Mouse (Mus musculus) kidney, adult 9 months (tissue): ENCODE results near the gene Polr2j.
A peak's percentile ranks its signal among the peaks of the same experiment; 100 is the strongest.
"Not testable (repeated sequence)": the region's sequence is repeated elsewhere in the genome, so short reads cannot be mapped to it uniquely, and the experiment has no call there.

Source experiments
- DNase-seq: peaks from one replicate; pipeline ENCODE4 v3.0.0; 2022

The Polr2j gene

DNA sequence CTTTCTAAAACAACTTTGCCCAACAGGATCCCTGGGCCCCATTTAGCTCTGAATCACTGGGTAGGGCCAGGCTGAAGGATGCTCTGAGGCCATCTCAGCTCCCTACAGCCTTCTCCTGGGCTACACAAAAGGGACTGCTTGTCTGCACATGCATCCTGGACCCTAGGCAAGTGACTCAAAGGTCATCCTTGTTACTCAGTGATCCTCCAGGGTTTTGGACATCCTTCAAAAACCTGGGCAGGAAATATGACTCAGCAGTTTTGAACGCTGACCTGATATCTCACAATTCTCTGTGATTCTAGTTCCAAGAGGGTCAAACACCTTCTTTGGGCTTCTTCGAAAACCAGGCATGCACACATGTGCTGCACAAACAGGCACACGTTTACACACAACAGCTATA is 7.4 kb upstream of the Polr2j start:
- peak; percentile 41 for DNase-seq

DNA sequence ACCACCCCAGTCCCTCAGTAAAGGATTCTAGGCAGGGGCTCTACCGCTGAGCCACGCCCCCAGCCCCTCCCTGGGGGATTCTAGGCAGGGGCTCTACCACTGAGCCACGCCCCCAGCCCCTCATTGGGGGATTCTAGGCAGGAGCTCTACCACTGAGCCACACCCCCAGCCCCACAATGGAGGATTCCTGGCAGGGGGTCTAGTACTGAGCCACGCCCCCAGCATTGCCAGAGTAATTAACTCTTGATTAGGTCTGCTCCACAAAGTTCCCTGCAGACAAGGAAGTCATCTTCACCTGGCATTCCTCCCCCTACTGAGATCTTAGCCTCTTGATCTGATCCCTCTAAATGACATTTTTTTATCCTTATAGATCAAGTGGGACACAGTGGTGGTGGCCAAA is 2.9 kb upstream of the Polr2j start:
- not testable (repeated sequence) for DNase-seq

DNA sequence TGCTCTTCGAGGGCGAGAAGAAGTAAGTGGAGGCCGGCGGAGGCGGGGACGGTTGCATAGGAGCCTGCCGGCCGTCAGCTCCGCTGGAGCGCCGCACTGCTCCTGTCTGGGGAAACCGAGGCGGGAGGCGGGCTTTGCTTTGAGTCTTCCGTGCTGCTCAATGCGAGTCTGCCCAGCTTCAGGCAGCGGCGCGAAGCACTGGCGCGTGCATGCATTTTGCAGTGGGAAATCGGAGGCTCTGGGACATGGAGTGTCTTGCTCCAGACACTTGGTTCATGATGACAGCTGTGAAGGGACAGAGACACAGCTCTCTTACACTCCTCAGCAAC is 317 bp downstream of the Polr2j start:
- DNase-seq = no peak

DNA sequence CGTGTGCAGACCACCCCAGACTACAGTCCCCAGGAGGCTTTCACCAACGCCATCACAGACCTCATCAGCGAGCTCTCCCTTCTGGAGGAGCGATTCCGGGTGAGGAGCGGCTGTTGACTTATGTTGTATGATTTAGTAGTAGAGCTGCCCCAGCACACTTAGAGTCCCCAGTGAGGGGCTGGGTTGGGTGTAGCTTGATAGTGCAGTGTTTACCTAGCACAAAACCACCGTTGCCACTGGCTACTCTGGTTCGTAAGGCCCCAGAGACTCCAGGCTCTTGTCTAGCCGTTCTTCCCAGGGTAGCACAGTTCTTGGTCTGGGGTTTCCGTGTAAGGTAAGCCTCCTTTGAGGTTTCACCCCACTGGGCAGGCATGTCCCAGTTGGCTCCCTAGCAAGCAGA is 5.7 kb downstream of the Polr2j start:
- no peak for DNase-seq

DNA sequence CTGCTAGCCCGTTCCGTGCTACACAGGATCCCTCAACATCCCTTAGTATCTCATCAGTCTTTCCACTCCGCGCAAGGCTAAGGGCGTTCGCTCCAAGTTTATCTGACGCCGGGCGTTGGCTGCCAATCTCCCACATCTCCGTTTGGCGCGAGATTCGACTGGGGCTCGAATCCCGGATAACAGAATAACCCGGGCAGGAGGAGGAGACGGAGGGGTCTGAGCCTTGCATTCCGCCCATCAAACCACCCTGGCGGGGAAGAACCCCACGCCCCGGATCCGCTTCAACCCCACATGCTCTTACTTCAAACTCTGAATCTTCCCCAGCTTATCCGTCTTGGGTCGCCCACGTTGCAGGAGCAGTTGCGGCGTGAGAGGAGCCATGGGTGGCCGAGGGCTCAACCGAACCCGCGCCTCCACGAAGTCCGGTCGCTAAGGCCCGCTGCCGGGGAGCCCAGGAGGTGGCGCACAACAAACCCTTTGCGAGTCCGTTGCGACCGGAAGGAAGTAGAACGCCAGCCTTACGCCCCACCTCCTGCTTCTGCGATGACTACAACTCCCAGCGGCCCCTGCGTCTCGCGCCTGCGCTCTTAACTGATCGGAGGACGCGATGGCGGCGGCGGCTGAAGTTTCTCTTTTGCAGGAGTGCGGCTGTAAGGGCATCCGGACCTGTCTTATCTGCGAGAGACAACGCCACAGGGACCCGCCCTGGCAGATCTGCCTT is 19.3 kb downstream of the Polr2j start, which contains the start of the genes Lrwd1 and Alkbh4:
Lrwd1 (minus strand) TSS at position 504 of the 721 bp plus-strand sequence.
Alkbh4 (plus strand) TSS at position 576 of the 721 bp plus-strand sequence.
- DNase-seq = peak; percentile 98

DNA sequence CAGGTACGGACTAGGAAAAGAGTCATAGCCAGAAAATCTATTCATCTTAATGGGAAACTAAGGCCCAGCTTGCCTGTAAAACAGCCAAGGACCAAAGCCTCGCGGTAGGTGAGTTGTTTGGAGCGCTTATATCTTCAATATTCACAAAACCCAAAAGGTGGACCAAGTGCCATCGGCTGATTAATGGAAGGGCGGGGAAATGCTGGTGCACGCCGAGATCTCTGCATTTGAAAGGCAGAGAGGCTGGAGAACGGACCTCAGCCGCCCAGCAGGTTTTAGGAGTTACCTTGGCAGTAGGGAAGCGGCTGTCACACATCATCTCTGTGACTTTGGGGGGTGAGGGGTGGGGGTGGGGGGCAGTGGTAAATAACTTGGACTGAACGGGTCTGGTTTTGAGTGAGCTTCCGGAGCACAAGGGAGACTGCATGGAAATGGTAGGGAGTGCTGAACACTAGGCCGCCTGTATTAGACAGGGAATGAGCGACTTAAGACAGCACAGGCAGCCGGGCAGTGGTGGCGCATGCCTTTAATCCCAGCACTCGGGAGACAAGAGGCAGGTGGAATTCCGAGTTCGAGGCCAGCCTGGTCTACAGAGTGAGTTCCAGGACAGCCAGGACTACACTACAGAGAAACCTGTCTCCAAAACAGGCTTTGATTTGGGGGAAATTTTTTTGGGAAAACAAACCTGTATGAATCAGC is 20.0 kb downstream of the Polr2j start:
- no peak for DNase-seq

DNA sequence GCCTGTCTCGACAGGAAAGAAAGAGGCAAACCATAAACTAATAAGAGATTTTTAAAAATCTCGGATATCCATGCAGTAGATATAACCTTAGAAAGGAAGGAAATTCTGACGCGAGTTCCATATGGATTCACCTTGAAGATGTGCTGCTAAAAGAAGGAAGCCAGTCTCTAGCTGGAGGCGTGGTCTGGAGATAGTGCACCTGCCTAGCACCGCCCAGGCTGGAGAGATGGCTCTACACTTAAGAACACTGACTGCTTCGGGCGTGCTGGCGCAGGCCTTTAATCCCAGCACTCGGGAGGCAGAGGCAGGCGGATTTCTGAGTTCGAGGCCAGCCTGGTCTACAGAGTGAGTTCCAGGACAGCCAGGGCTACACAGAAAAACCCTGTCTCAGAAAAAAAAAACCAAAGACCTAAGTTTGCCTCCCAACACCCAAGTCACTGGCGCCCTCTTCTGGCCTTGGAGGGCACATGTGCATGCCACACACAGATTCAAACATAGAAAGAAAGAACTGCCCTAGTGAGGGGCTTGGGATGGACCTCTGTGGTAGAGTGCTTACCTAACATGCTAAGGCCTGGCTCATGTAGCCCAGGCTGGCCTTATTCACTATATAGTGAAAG is 21.3 kb downstream of the Polr2j start:
- DNase-seq = peak; percentile 52

DNA sequence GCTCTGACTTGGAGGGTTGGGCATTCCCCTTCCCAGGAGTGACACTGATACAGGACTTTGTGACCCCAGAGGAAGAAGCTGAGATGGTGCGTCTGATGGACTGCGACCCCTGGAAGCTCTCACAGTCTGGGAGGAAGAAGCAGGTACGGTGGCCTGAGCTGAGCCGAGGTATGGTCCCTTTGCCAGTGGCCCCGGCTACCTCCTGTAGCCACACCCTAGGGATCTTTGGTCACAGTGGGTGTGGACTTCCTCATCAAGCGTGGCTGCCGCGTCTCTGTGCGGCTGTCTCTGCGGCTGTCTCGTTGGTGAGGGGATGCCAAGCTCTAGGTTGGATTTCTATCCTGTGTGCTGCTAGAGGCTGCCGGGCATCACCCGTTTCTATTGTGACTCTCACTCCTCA is 23.0 kb downstream of the Polr2j start:
- DNase-seq = no peak

DNA sequence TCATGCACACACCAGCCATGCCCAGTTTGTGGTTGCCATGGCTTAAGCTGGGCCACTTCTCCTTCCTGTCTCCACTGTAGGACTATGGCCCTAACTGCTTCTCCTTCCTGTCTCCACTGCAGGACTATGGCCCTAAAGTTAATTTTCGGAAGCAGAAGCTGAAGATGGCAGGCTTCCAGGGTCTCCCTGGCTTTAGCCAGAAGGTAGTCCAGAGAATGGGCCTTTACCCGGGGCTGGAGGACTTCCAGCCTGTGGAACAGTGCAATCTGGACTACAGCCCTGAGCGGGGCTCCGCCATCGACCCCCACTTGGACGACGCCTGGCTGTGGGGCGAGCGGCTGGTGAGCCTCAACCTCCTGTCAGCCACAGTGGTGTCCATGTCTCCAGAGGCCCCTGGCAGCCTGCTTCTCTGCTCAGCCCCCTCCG is 23.6 kb downstream of the Polr2j start:
- DNase-seq = peak; percentile 35

DNA sequence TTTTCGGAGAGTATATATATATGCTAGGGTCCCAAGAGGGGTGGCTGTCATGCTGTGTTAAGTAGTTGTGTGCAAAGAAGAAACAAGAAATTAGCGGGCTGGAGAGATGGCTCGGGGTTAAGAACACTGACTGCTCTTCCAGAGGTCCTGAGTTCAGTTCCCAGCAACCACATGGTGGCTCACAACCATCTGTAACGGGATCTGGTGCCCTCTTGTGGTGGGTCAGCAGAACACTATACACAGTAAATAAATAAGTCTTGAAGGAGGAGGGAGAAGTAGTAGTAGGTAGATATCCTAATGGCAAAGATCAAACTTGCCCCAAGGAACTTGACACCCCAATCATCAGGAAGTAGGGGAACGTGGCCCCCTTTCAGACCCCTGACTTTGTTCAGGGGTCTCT is 26.3 kb downstream of the Polr2j start:
- no peak for DNase-seq

DNA sequence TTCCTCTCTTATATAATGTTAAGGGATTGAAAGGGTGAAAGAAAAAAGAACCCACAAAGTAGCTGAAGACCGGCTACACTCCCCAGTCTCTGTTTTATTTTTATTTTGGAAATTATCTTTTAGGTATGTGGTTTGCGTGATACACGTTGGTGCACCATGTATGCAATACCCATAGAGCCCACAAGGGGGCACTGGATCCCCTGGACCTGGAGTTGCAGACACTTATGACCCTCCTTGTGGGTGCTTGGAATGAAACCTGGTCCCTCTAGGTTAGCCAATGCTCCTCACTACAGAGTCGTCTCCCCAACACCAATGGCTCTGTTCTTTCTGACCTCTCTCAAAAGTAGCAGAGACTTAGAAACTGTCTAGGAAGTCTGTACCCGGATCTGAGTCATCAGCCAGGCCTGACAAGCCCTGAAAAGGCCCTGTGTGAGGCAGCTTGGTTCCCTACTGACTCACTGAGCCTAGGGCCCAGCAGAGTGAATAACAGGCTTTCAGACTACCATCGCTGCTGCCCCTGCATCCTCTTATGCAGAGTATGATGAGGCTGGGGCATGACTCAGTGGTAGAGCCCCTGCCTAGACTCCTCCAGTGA is 26.8 kb downstream of the Polr2j start:
- DNase-seq = no peak

DNA sequence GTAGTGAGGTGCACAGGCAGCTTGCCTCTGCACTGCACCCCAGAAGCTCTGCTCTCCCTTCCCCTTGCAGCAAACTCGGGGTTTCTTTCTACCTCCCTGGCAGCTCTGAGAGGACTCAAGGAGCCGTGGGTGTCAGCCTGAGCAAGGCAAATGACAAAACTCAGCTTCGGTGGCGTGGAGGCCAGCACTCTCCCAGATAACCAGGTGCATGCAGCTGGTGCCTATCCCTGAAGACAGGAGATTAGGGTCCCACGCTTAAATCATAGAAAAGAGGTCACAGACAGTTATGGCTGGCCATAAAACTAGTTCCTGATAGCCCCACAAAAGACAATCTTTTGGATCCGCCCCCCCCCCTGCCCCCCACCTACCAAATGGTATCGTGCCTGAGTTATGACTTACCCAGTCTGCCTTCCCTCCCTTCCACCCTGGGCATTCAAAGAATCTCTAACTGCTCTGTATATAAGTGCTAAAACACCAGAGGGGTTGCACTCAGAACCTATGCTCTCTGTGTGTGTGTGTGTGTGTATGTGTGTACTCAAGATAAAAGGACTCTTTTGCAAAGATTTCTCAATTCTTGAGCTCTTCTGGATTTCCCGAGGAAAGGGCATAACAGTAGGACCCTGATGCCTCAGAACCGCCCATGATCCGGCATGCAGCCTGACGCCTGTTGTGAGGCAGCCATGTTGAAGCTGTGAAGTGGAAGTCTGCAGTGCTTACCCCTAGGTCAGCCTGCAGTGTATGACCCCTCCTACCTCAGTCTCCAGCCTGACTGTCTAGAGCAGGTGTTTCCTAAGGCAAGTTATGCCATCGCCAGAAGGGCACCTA is 28.4 kb downstream of the Polr2j start:
- DNase-seq = no peak

DNA sequence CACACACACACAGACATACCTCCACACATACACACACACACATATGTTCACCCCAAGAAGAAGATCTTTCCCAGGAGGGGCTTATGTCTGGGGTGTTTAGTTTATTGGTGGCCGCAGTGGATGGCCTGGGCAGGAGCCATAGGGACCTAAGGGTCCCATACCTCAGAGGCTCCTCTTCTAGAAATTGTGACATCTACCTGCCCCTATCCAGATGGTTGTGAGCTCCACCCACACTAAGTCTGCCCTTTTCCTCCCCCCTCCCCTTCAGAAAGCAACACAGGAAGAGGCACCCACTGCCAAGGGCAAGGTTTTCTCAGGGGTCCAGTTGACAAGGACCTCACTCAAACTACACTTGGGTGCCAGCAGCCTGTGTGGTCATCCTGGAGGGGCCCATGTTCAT is 30.5 kb downstream of the Polr2j start:
- DNase-seq = no peak

DNA sequence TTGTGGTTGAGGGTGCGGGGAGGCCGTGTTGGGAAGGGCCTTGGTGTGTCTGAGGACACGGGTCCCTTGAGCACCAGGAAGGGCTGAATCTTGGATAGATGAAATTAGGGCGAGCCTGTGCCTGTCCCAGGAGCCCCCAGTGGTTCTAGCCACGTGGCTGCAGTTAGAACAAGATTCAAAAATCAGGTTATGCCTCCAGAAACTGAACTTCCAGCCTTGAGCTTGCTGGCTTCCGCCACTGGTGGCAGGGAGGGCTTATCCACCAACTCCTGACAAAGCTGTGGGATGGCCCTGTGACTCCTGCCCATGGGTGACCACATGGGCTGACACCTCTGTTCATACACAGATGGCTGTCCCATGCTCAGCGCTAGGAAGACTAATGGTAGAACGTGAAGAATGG is 31.3 kb downstream of the Polr2j start:
- DNase-seq = no peak

DNA sequence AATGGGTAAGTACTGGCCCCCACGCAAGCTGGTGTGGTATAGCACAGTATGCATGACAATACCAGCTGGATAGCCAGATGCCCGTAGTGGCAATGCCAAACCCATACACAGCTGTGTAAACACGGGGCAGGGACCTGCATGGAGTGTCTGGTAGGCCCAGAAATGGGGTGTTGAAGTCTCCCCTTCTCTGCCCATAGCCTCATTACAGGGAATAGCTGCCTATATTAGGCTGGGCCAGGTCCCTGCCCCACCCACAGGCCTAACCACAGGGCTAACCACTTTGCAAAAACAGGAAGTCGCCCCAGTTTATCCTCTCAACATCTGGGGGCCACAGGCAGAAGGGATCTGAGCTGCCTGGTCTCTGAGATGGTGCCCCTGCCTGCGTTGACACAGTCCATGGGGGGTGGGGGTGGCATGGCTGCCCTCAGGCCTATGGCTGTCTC is 32.7 kb downstream of the Polr2j start:
- not testable (repeated sequence) for DNase-seq

DNA sequence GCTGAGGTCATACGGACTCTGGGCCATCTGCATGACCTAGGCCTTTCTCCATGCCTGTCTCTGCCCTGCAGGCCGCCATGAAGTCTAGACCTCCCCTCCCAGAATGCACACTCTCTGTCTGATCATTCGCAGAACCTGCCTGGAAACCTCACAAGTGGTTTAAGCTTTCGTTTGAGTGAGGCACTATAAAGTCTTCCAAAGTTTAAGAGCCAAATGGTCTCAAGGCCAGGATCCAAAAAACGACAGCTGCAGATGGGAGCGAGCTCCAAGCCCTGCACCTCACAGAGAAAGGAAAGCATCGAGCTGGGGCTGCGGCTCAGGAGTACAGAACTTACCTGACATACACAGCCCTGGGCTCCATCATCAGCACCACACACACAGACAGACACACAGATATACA is 35.9 kb downstream of the Polr2j start:
- DNase-seq = no peak

DNA sequence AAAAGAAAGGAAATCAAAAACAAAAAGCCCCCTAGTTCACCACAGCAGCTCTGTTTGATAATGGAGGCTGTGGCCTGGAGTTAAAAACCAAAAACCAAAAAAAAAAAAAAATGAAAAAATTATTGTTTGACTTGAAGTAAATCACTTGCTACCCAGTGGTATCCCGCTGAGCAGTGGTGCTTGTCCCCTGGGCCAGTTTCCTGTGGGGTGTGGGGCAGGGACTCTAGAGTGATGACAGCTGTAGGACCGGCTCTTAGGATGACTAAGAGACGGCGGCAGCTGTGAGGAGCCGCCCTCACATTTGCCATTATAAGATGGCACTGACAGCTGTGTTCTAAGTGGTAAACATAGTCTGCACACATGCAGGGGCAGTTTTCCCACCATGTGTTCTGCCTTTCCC is 39.0 kb downstream of the Polr2j start:
- DNase-seq = no peak

DNA sequence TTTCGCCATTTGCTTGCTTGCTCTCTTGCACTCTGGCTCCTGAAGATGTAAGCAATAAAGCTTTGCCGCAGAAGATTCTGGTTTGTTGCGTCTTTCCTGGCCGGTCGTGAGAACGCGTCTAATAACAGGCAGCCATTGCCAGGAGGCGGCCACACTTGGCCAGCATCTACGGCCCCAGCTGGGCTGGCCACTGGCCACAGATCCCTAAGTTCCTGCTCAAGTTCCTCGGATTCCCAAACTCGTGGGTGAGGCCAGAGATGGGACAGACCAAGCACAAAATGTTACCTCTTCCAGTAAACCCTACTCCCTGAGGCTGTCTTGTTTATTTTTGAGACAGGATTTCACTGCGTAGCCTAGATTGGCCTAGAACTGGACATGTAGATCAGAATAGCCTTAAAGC is 43.7 kb downstream of the Polr2j start:
- not testable (repeated sequence) for DNase-seq

DNA sequence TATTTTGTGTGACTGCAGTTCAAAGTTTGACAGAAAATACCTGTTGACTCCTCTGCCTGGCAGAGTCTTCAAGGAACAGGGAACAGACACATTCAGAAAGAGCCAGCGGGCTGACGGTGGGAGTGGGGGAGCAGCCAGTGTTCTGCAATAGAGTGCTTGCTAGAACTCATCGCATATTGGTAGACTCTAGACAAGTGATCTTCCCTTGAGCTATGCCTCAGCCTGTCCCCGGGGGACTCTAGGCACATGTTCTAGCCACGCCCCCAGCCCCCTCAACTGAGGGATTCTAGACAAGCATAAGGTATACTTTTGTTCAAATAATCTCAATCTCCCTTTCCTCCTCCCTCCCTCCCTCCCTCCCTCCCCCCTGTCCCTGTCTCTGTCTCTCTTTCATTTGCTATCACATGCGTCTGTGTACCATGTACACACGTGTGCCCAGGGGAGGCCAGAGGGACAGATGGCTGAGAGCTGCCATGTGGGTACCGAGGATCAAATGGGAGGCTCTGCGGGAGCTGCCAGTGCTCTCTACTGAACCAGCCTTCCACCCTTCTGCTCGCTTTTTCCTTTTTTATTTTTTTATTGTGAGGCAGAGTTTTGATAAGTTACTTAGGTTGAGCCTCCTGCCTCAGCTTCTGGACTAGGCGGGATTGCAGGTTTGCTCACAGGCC is 47.5 kb downstream of the Polr2j start:
- no peak for DNase-seq

DNA sequence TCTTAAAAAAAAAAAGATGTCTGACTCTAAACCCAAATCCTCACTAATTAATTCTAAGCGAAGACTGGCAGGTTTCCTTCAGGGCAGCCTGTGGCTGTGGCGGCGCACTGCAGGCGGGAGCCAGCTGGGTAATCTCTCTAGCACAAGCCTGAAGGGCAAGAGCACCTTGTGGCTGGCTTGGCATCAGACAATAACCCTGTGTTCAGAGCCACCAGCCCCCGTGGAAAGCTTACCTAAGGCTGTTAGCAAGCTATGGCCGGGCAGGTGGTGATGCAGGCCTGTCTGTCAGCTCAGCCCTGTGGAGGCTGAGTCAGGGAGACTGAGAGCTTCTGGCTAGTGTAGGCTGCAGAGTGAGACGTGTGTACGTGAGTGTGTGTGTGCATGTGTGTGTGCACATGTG is 48.8 kb downstream of the Polr2j start:
- DNase-seq = no peak

DNA sequence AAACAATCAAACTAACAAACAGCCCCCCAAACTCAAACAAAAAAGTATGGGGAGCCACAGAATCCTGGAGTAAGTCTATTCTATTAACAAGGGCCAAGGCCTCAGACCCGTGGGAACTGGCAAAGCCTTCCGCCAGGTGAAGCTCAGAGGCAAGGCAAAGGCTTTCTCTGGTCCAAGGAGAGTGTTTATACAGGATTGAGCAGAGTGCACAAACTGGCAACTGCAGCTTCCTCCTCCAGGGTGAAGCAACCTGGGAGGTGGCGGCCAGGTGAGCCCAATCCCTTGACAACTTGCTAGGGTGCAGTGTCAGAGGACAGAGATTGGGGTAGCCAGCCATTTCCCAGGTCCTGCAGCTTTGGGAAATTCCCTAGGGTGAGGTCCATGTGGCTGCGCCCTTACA is 50.9 kb downstream of the Polr2j start:
- no peak for DNase-seq

DNA sequence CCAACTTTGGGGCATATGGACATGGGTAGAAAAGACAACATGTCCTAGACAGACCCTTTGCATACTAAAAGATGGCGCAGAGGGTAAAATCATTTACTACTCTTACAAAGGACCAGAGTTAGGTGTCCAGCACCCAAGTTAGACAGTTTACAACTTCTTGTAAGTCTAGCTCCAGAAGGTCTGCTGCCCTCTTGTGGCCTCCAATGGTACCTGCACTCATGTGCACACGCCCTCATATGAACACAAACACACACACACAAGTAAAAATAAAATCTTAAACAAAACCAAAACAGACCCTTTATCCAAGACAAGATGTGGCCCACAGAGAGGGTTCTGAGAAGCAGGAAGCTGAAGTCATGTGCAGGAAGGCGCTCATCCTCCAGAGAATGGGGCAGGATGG is 51.6 kb downstream of the Polr2j start:
- no peak for DNase-seq
